Mouse (Mus musculus) adrenal gland, postnatal 14 days (tissue): ENCODE measurements around the gene Mettl21c. TPM values are rescaled to one million over a fixed set of nuclear protein-coding genes. Genes with fewer than 3 reads are reported as not detected.
A peak's percentile ranks its signal among the peaks of the same experiment; 100 is the strongest.

Experiments
- DNase-seq: peaks from one replicate; pipeline ENCODE4 v3.0.0; 2021; ENCODE audit warnings: mixed read lengths
- long read RNA-seq, 2 experiments: library from polyadenylated mRNA; stranded (forward); transcript quantifications; one replicate each; pipeline ENCODE4 v2.0.0; 2021
- total RNA-seq: library from RNA; stranded (reverse); gene quantifications from 2 replicates; pipeline ENCODE4 v1.2.3, GENCODE M21; 2021

Gene Mettl21c
- not detected in 2 replicates for total RNA-seq
- long read RNA-seq, experiment 1 = 0 reads
- long read RNA-seq, experiment 2 = 0 reads

GRCm38 (mm10) chr1:44019934-44020333 is at the start of gene Mettl21c:
TSS of gene Mettl21c (minus strand) at chr1:44020034.
- DNase-seq = no peak

GRCm38 (mm10) chr1:44064625-44065024 is 44.8 kb upstream of the Mettl21c start:
- peak; percentile 74 for DNase-seq

GRCm38 (mm10) chr1:44063439-44063838 is 43.6 kb upstream of the Mettl21c start:
- DNase-seq = no peak

GRCm38 (mm10) chr1:44061836-44062235 is 42.0 kb upstream of the Mettl21c start, which contains the start of gene Gm8251:
TSS of gene Gm8251 (minus strand) at chr1:44061936.
- no peak for DNase-seq

GRCm38 (mm10) chr1:44057805-44058204 is 38.0 kb upstream of the Mettl21c start:
- DNase-seq = no peak

- peak; percentile 82 for DNase-seq
Measured at GRCm38 (mm10) chr1:44046556-44046955, 26.7 kb upstream of the Mettl21c start.

GRCm38 (mm10) chr1:44045689-44046088 is 25.9 kb upstream of the Mettl21c start:
- DNase-seq = peak; percentile 36

- no peak for DNase-seq
Measured at GRCm38 (mm10) chr1:44042555-44042915, 22.7 kb upstream of the Mettl21c start.

- DNase-seq = peak; percentile 79
Measured at GRCm38 (mm10) chr1:44041797-44042554, 22.1 kb upstream of the Mettl21c start.

- DNase-seq = no peak
Measured at GRCm38 (mm10) chr1:44032948-44033347, 13.1 kb upstream of the Mettl21c start.

- DNase-seq = no peak
Measured at GRCm38 (mm10) chr1:44032213-44032612, 12.4 kb upstream of the Mettl21c start.

GRCm38 (mm10) chr1:44027651-44028050 is 7.8 kb upstream of the Mettl21c start:
- DNase-seq = no peak

- DNase-seq = no peak
Measured at GRCm38 (mm10) chr1:44022656-44023055, 2.8 kb upstream of the Mettl21c start.

GRCm38 (mm10) chr1:44015556-44015955 is 4.3 kb downstream of the Mettl21c start:
- DNase-seq = peak; percentile 11

- no peak for DNase-seq
Measured at GRCm38 (mm10) chr1:44004513-44004912, 15.3 kb downstream of the Mettl21c start.

- DNase-seq = no peak
Measured at GRCm38 (mm10) chr1:43996914-43997589, 22.8 kb downstream of the Mettl21c start.

GRCm38 (mm10) chr1:43971089-43971488 is 48.7 kb downstream of the Mettl21c start:
- DNase-seq = no peak

GRCm38 (mm10) chr1:43969361-43969760 is 50.5 kb downstream of the Mettl21c start:
- peak; percentile 18 for DNase-seq

- peak; percentile 6 for DNase-seq
Measured at GRCm38 (mm10) chr1:43966756-43967155, 53.1 kb downstream of the Mettl21c start.

GRCm38 (mm10) chr1:43964381-43964780 is 55.5 kb downstream of the Mettl21c start:
- DNase-seq = no peak
